Mouse (Mus musculus) MEL (cell line): Measurements from ENCODE around the gene Ros1. TPM values are rescaled to one million over a fixed set of nuclear protein-coding genes. Genes with fewer than 3 reads are reported as not detected.

Source experiments
- DNase-seq: peaks from one replicate; pipeline ENCODE4 v3.0.0; 2011; ENCODE audit warnings: low read depth, low spot score
- H3K27ac ChIP-seq: 2 replicates; pipeline ENCODE4 v1.5.1; 2012; ENCODE audit warnings: low read depth, mild to moderate bottlenecking, control low read depth, low read length, moderate library complexity; ENCODE audit not compliant: control insufficient read depth
- H3K27me3 ChIP-seq, 2 experiments: fragments of 150-350 bp in 1 of 2; sonication (generic) in 1 of 2; 2 replicates each; pipeline ENCODE4 v1.6.1; 2012; ENCODE audit warnings: low read length in 2 of 2, mild to moderate bottlenecking in 2 of 2, improper control_type of control experiment in 1 of 2, moderate library complexity in 1 of 2; ENCODE audit not compliant: insufficient read depth in 2 of 2, control insufficient read depth in 1 of 2
- H3K36me3 ChIP-seq, 2 experiments: 2 replicates each; pipeline ENCODE4 v1.6.1; 2012 to 2014; ENCODE audit warnings: low read length in 2 of 2, improper control_type of control experiment in 1 of 2, inconsistent platforms in 1 of 2, mild to moderate bottlenecking in 1 of 2; ENCODE audit not compliant: insufficient read depth in 2 of 2, control insufficient read depth in 1 of 2
- H3K4me1 ChIP-seq, 2 experiments: fragments of 150-350 bp in 1 of 2; sonication (generic) in 1 of 2; 2 replicates each; pipeline ENCODE4 v1.6.1; 2012; ENCODE audit warnings: low read length in 2 of 2, improper control_type of control experiment in 1 of 2, mild to moderate bottlenecking in 1 of 2; ENCODE audit not compliant: insufficient read depth in 2 of 2, control insufficient read depth in 1 of 2
- H3K4me3 ChIP-seq, 2 experiments: fragments of 150-350 bp in 1 of 2; sonication (generic) in 1 of 2; 2 replicates each; pipeline ENCODE4 v1.5.1; 2012; ENCODE audit warnings: low read depth in 2 of 2, low read length in 2 of 2, mild to moderate bottlenecking in 2 of 2, moderate library complexity in 2 of 2, control low read depth in 1 of 2, improper control_type of control experiment in 1 of 2; ENCODE audit not compliant: control insufficient read depth in 1 of 2, insufficient read depth in 1 of 2
- H3K79me2 ChIP-seq: 2 replicates; pipeline ENCODE4 v1.6.1; 2012; ENCODE audit warnings: mild to moderate bottlenecking, low read length, moderate library complexity; ENCODE audit not compliant: control insufficient read depth, poor library complexity, insufficient read depth
- H3K9ac ChIP-seq: 2 replicates; pipeline ENCODE4 v1.6.1; 2012; ENCODE audit warnings: low read depth, mild to moderate bottlenecking, control low read depth, low read length, moderate library complexity; ENCODE audit not compliant: control insufficient read depth, poor library complexity, severe bottlenecking
- H3K9me3 ChIP-seq: fragments of 150-350 bp; sonication (generic); replicated peaks from 2 replicates; pipeline ENCODE4 v1.6.1; 2012; ENCODE audit warnings: mild to moderate bottlenecking, low read length, improper control_type of control experiment, moderate library complexity; ENCODE audit not compliant: insufficient read depth
- BHLHE40 ChIP-seq: IDR thresholded peaks from 2 replicates; pipeline ENCODE4 v1.6.1; 2012; ENCODE audit warnings: low read depth, mild to moderate bottlenecking, inconsistent platforms, low read length, improper control_type of control experiment, borderline replicate concordance
- CHD1 ChIP-seq: IDR thresholded peaks from 2 replicates; pipeline ENCODE4 v1.6.1; 2012; ENCODE audit warnings: low read depth, mild to moderate bottlenecking, inconsistent platforms, low read length, improper control_type of control experiment
- CHD2 ChIP-seq: IDR thresholded peaks from 2 replicates; pipeline ENCODE4 v1.6.1; 2011; ENCODE audit warnings: low read length, improper control_type of control experiment
- CTCF ChIP-seq, 3 experiments: IDR thresholded peaks in 2 of 3; conservative IDR thresholded peaks in 1 of 3; 2 replicates each; pipeline ENCODE4 v1.5.1; 2011 to 2012; ENCODE audit warnings: low read length in 3 of 3, low read depth in 2 of 3, mild to moderate bottlenecking in 2 of 3, improper control_type of control experiment in 1 of 3, inconsistent platforms in 1 of 3, mixed read lengths in 1 of 3, moderate library complexity in 1 of 3; ENCODE audit not compliant: control insufficient read depth in 1 of 3, insufficient read depth in 1 of 3, poor library complexity in 1 of 3, severe bottlenecking in 1 of 3
- E2F4 ChIP-seq: IDR thresholded peaks from 2 replicates; pipeline ENCODE4 v1.6.1; 2011; ENCODE audit warnings: low read depth, low read length, improper control_type of control experiment, borderline replicate concordance
- GABPA ChIP-seq: IDR thresholded peaks from 2 replicates; pipeline ENCODE4 v1.6.1; 2012; ENCODE audit warnings: low read depth, mild to moderate bottlenecking, inconsistent platforms, low read length, improper control_type of control experiment, moderate library complexity
- GATA1 ChIP-seq: IDR thresholded peaks from 2 replicates; pipeline ENCODE4 v1.6.1; 2011; ENCODE audit warnings: low read depth, low read length, improper control_type of control experiment
- HCFC1 ChIP-seq: IDR thresholded peaks from 2 replicates; pipeline ENCODE4 v1.6.1; 2012; ENCODE audit warnings: low read depth, mild to moderate bottlenecking, inconsistent platforms, low read length, improper control_type of control experiment, moderate library complexity
- JUND ChIP-seq: IDR thresholded peaks from 2 replicates; pipeline ENCODE4 v1.6.1; 2011; ENCODE audit warnings: low read depth, mild to moderate bottlenecking, improper control_type of control experiment, low read length
- MAX ChIP-seq: IDR thresholded peaks from 2 replicates; pipeline ENCODE4 v1.6.1; 2011; ENCODE audit warnings: low read length, improper control_type of control experiment
- MEF2A ChIP-seq: IDR thresholded peaks from 2 replicates; pipeline ENCODE4 v1.6.1; 2014; ENCODE audit warnings: low read depth, mild to moderate bottlenecking, inconsistent platforms, low read length, improper control_type of control experiment; ENCODE audit not compliant: poor library complexity, insufficient replicate concordance, severe bottlenecking; ENCODE audit errors: extremely low read depth
- MXI1 ChIP-seq: IDR thresholded peaks from 2 replicates; pipeline ENCODE4 v1.6.1; 2011; ENCODE audit warnings: mild to moderate bottlenecking, low read depth, low read length, improper control_type of control experiment
- NELFE ChIP-seq: IDR thresholded peaks from 2 replicates; pipeline ENCODE4 v1.6.1; 2011; ENCODE audit warnings: low read depth, low read length, improper control_type of control experiment
- NRF1 ChIP-seq: IDR thresholded peaks from 2 replicates; pipeline ENCODE4 v1.6.1; 2014; ENCODE audit warnings: low read depth, mild to moderate bottlenecking, inconsistent platforms, low read length, improper control_type of control experiment, moderate library complexity; ENCODE audit not compliant: poor library complexity, insufficient read depth, severe bottlenecking
- POLR2A ChIP-seq, 2 experiments: IDR thresholded peaks; 2 replicates each; pipeline ENCODE4 v1.6.1; 2011 to 2012; ENCODE audit warnings: low read length in 2 of 2, mild to moderate bottlenecking in 2 of 2, control low read depth in 1 of 2, improper control_type of control experiment in 1 of 2, low read depth in 1 of 2, moderate library complexity in 1 of 2; ENCODE audit not compliant: control insufficient read depth in 1 of 2, insufficient read depth in 1 of 2, poor library complexity in 1 of 2
- SMC3 ChIP-seq: IDR thresholded peaks from 2 replicates; pipeline ENCODE4 v1.6.1; 2011; ENCODE audit warnings: low read depth, low read length, improper control_type of control experiment
- TAL1 ChIP-seq: IDR thresholded peaks from 2 replicates; pipeline ENCODE4 v1.6.1; 2012; ENCODE audit warnings: mild to moderate bottlenecking, inconsistent platforms, low read length, moderate library complexity, mixed read lengths
- TCF12 ChIP-seq: IDR thresholded peaks from 2 replicates; pipeline ENCODE4 v1.6.1; 2014; ENCODE audit warnings: low read depth, mild to moderate bottlenecking, inconsistent platforms, low read length, improper control_type of control experiment, moderate library complexity
- USF1 ChIP-seq: IDR thresholded peaks from 2 replicates; pipeline ENCODE4 v1.6.1; 2014; ENCODE audit warnings: low read depth, mild to moderate bottlenecking, inconsistent platforms, low read length, improper control_type of control experiment, moderate library complexity
- ZC3H11A ChIP-seq: IDR thresholded peaks from 2 replicates; pipeline ENCODE4 v1.6.1; 2012; ENCODE audit warnings: low read depth, mild to moderate bottlenecking, inconsistent platforms, low read length, improper control_type of control experiment
- ZKSCAN1 ChIP-seq: IDR thresholded peaks from 2 replicates; pipeline ENCODE4 v1.6.1; 2012; ENCODE audit warnings: low read depth, mild to moderate bottlenecking, inconsistent platforms, low read length, improper control_type of control experiment, moderate library complexity
- ZMIZ1 ChIP-seq: IDR thresholded peaks from 2 replicates; pipeline ENCODE4 v1.6.1; 2012; ENCODE audit warnings: low read depth, mild to moderate bottlenecking, inconsistent platforms, low read length, improper control_type of control experiment, moderate library complexity
- ZNF384 ChIP-seq: IDR thresholded peaks from 2 replicates; pipeline ENCODE4 v1.6.1; 2012; ENCODE audit warnings: low read depth, mild to moderate bottlenecking, inconsistent platforms, low read length, improper control_type of control experiment
- polyA plus RNA-seq, 2 experiments: library from polyadenylated mRNA; stranded (reverse) in 1 of 2; unstranded in 1 of 2; fragments of >175 nt in 1 of 2; fragments of >200 nt in 1 of 2; gene quantifications; 2 replicates each; pipeline versions ENCODE4 v1.2.1 to v1.2.4; 2012; ENCODE audit warnings: low replicate concordance in 2 of 2, low read depth in 1 of 2; ENCODE audit not compliant: insufficient read length in 2 of 2, insufficient read depth in 1 of 2, missing spikeins in 1 of 2
- total RNA-seq: library from RNA; depleted of rRNA; stranded (reverse); fragments of 300-350 nt; gene quantifications from 2 replicates; pipeline ENCODE4 v1.2.3, GENCODE M21; 2012

The Ros1 gene
- total and polyA plus RNA-seq, 3 experiments = not detected

GRCm38 (mm10) chr10:52182878-52183277 lies 12.2 kb downstream of the Ros1 start:
- Histone ChIP-seq H3K9me3 (no peaks in the 10 kb centered on the region), H3K4me3 (no peak overlapping the region)

GRCm38 (mm10) chr10:52174376-52174775 lies 20.7 kb downstream of the Ros1 start:
- Histone ChIP-seq H3K79me2 (no peaks in the 10 kb centered on the region), H3K4me1 (no peaks in the 10 kb centered on the region), H3K36me3 (no peaks in the 10 kb centered on the region), H3K9ac (no peak overlapping the region), H3K4me3 (no peak overlapping the region), H3K9me3 (no peaks in the 10 kb centered on the region), H3K27me3 (peaks cover 0 to 3% of the 10 kb centered on the region in 2 experiments; a peak in 1 of 4 replicates), H3K27ac (no peak overlapping the region)
- TF ChIP-seq TAL1 = no peak
- no peak for TF ChIP-seq JUND
- no peak for TF ChIP-seq SMC3
- no peak for TF ChIP-seq ZKSCAN1
- no peak for TF ChIP-seq CHD1
- no peak for TF ChIP-seq POLR2A (IDR thresholded peaks at IDR 0.05; ENCODE audit: control insufficient read depth in 1 of 2, insufficient read depth in 1 of 2, low read depth in 1 of 2, low read length in 2 of 2, poor library complexity in 1 of 2)
- TF ChIP-seq USF1 = no peak
- TF ChIP-seq CHD2 = no peak
- TF ChIP-seq ZC3H11A = no peak
- no peak for TF ChIP-seq NELFE
- no peak for TF ChIP-seq ZNF384
- TF ChIP-seq GATA1 = no peak
- TF ChIP-seq NRF1 = no peak
- no peak for TF ChIP-seq E2F4
- no peak for TF ChIP-seq TCF12
- no peak for TF ChIP-seq ZMIZ1
- no peak for TF ChIP-seq BHLHE40
- no peak for TF ChIP-seq MAX
- no peak for TF ChIP-seq CTCF (IDR thresholded peaks at IDR 0.05 in 2 of 3, conservative IDR thresholded peaks at IDR 0.05 in 1 of 3; ENCODE audit: control insufficient read depth in 1 of 3, insufficient read depth in 1 of 3, low read depth in 2 of 3, low read length in 3 of 3, poor library complexity in 1 of 3, severe bottlenecking in 1 of 3)
- no peak for TF ChIP-seq MXI1
- DNase-seq = no peak

More at GRCm38 (mm10) chr10:52182878-52183277, 12.2 kb downstream of the Ros1 start:
- Histone ChIP-seq H3K9ac (no peak overlapping the region), H3K27ac (no peak overlapping the region), H3K27me3 (peaks cover 0 to 1% of the 10 kb centered on the region in 2 experiments; a peak in 2 of 4 replicates), H3K79me2 (no peaks in the 10 kb centered on the region), H3K4me1 (no peaks in the 10 kb centered on the region), H3K36me3 (no peaks in the 10 kb centered on the region)
- DNase-seq = no peak
- TF ChIP-seq GABPA (no peak), MEF2A (no peak), HCFC1 (no peak), CTCF (IDR thresholded peaks at IDR 0.05 in 2 of 3, conservative IDR thresholded peaks at IDR 0.05 in 1 of 3; ENCODE audit: control insufficient read depth in 1 of 3, insufficient read depth in 1 of 3, low read depth in 2 of 3, low read length in 3 of 3, poor library complexity in 1 of 3, severe bottlenecking in 1 of 3) (0 out of 6 replicates have a peak, but pooled peaks of 1 of the 3 experiments have one; percentile 7), ZNF384 (no peak)
